Mouse (Mus musculus): ENCODE measurements around the gene Xk. TPM values are rescaled to one million over a fixed set of nuclear protein-coding genes. Genes with fewer than 3 reads are reported as not detected.
A peak's percentile ranks its signal among the peaks of the same experiment; 100 is the strongest.
"Not testable (repeated sequence)": the region's sequence is repeated elsewhere in the genome, so short reads cannot be mapped to it uniquely, and the experiment has no call there.

Xk gene
- polyA plus RNA-seq, 2 experiments: 18.2 to 21.6 TPM

- DNase-seq (ENCODE audit: low read depth in 3 of 3, low spot score in 3 of 3) (peak; percentile 30 to 45 (median 32)), ATAC-seq (ENCODE audit: insufficient read depth) (peak; percentile 13; the same call in 1 of the 2 replicates)
- H3K9me3 ChIP-seq (ENCODE audit: control insufficient read depth, low read length): no peaks in the 10 kb centered on the region
- H3K4me1 ChIP-seq (replicated peaks; ENCODE audit: control insufficient read depth in 2 of 2, insufficient read depth in 2 of 2, low read length in 1 of 2): peaks cover 12 to 17% of the 10 kb centered on the region in 2 experiments
- H3K36me3 ChIP-seq (replicated peaks; ENCODE audit: control insufficient read depth, insufficient read depth, low read depth): no peaks in the 10 kb centered on the region
- H3K9ac ChIP-seq (replicated peaks): no peak overlapping the region
- no peak overlapping the region for H3K4me3 ChIP-seq (ENCODE audit: insufficient read depth in 1 of 2, low read depth in 2 of 2, low read length in 2 of 2)
- 8% methylated on average over 1 of the region's 1 CpGs for WGBS (ENCODE audit: insufficient replicate concordance)
- TF ChIP-seq EP300 (IDR thresholded peaks at IDR 0.05; ENCODE audit: low read depth) (peak; percentile 60), CTCF (IDR thresholded peaks at IDR 0.05; ENCODE audit: low read depth) (no peak)
- no peaks in the 10 kb centered on the region for H3K27me3 ChIP-seq (ENCODE audit: control insufficient read depth, insufficient read depth, low read length)
- peak overlapping the region; percentile 36 for H3K4me2 ChIP-seq (ENCODE audit: low read depth)
- peak overlapping the region; percentile 45 for H3K27ac ChIP-seq
Observed at GRCm38 (mm10) chrX:9303455-9303854, 30.9 kb downstream of the Xk start.

GRCm38 (mm10) chrX:9316457-9316856 is 43.9 kb downstream of the Xk start:
- not testable (repeated sequence) for H3K36me3 ChIP-seq (replicated peaks; ENCODE audit: control insufficient read depth, insufficient read depth, low read depth); DNase-seq (ENCODE audit: low read depth in 3 of 3, low spot score in 3 of 3); H3K4me2 ChIP-seq (ENCODE audit: low read depth); H3K27ac ChIP-seq; H3K4me1 ChIP-seq (replicated peaks; ENCODE audit: control insufficient read depth in 2 of 2, insufficient read depth in 2 of 2, low read length in 1 of 2); H3K9ac ChIP-seq (replicated peaks); H3K4me3 ChIP-seq (ENCODE audit: insufficient read depth in 1 of 2, low read depth in 2 of 2, low read length in 2 of 2); H3K27me3 ChIP-seq (ENCODE audit: control insufficient read depth, insufficient read depth, low read length); H3K9me3 ChIP-seq (ENCODE audit: control insufficient read depth, low read length)
- peak; percentile 77 for ATAC-seq (ENCODE audit: insufficient read depth)

- ATAC-seq (ENCODE audit: insufficient read depth); H3K36me3 ChIP-seq (replicated peaks; ENCODE audit: control insufficient read depth, insufficient read depth, low read depth); H3K27ac ChIP-seq; H3K27me3 ChIP-seq (ENCODE audit: control insufficient read depth, insufficient read depth, low read length); H3K9me3 ChIP-seq (ENCODE audit: control insufficient read depth, low read length); DNase-seq (ENCODE audit: low read depth in 3 of 3, low spot score in 3 of 3); H3K4me2 ChIP-seq (ENCODE audit: low read depth); H3K4me3 ChIP-seq (ENCODE audit: insufficient read depth in 1 of 2, low read depth in 2 of 2, low read length in 2 of 2); H3K9ac ChIP-seq (replicated peaks); H3K4me1 ChIP-seq (replicated peaks; ENCODE audit: control insufficient read depth in 2 of 2, insufficient read depth in 2 of 2, low read length in 1 of 2): not testable (repeated sequence)
- WGBS (ENCODE audit: insufficient replicate concordance): 85% methylated on average over 18 of the region's 26 CpGs
Observed at GRCm38 (mm10) chrX:9327954-9328353, 55.4 kb downstream of the Xk start.

- 75% methylated on average over 12 of the region's 12 CpGs for WGBS (ENCODE audit: insufficient replicate concordance)
- DNase-seq (ENCODE audit: low read depth in 3 of 3, low spot score in 3 of 3): peak in 1 of 3 experiments; percentile 2
- not testable (repeated sequence) for ATAC-seq (ENCODE audit: insufficient read depth); H3K36me3 ChIP-seq (replicated peaks; ENCODE audit: control insufficient read depth, insufficient read depth, low read depth); H3K9ac ChIP-seq (replicated peaks); H3K4me2 ChIP-seq (ENCODE audit: low read depth); H3K27me3 ChIP-seq (ENCODE audit: control insufficient read depth, insufficient read depth, low read length); H3K4me1 ChIP-seq (replicated peaks; ENCODE audit: control insufficient read depth in 2 of 2, insufficient read depth in 2 of 2, low read length in 1 of 2); H3K9me3 ChIP-seq (ENCODE audit: control insufficient read depth, low read length); H3K27ac ChIP-seq
- peak overlapping the region; percentile 4 to 37; a peak in 1 of 4 replicates for H3K4me3 ChIP-seq (ENCODE audit: insufficient read depth in 1 of 2, low read depth in 2 of 2, low read length in 2 of 2)
Observed at GRCm38 (mm10) chrX:9332366-9332962, 59.9 kb downstream of the Xk start.

- H3K27me3 ChIP-seq (ENCODE audit: control insufficient read depth, insufficient read depth, low read length); H3K4me2 ChIP-seq (ENCODE audit: low read depth); H3K4me3 ChIP-seq (ENCODE audit: insufficient read depth in 1 of 2, low read depth in 2 of 2, low read length in 2 of 2); DNase-seq (ENCODE audit: low read depth in 3 of 3, low spot score in 3 of 3); H3K36me3 ChIP-seq (replicated peaks; ENCODE audit: control insufficient read depth, insufficient read depth, low read depth); H3K27ac ChIP-seq; H3K4me1 ChIP-seq (replicated peaks; ENCODE audit: control insufficient read depth in 2 of 2, insufficient read depth in 2 of 2, low read length in 1 of 2); ATAC-seq (ENCODE audit: insufficient read depth); H3K9me3 ChIP-seq (ENCODE audit: control insufficient read depth, low read length); H3K9ac ChIP-seq (replicated peaks): not testable (repeated sequence)
- 15% methylated on average over 1 of the region's 2 CpGs for WGBS (ENCODE audit: insufficient replicate concordance)
- peak; percentile 55 for TF ChIP-seq CTCF (IDR thresholded peaks at IDR 0.05; ENCODE audit: low read depth)
Observed at GRCm38 (mm10) chrX:9333035-9333434, 60.5 kb downstream of the Xk start.

- H3K4me3 ChIP-seq (ENCODE audit: insufficient read depth in 1 of 2, low read depth in 2 of 2, low read length in 2 of 2); H3K36me3 ChIP-seq (replicated peaks; ENCODE audit: control insufficient read depth, insufficient read depth, low read depth); H3K4me2 ChIP-seq (ENCODE audit: low read depth); H3K9me3 ChIP-seq (ENCODE audit: control insufficient read depth, low read length); DNase-seq (ENCODE audit: low read depth in 3 of 3, low spot score in 3 of 3); H3K27me3 ChIP-seq (ENCODE audit: control insufficient read depth, insufficient read depth, low read length); H3K27ac ChIP-seq; ATAC-seq (ENCODE audit: insufficient read depth); H3K4me1 ChIP-seq (replicated peaks; ENCODE audit: control insufficient read depth in 2 of 2, insufficient read depth in 2 of 2, low read length in 1 of 2); H3K9ac ChIP-seq (replicated peaks): not testable (repeated sequence)
- 78% methylated on average over 1 of the region's 1 CpGs for WGBS (ENCODE audit: insufficient replicate concordance)
Observed at GRCm38 (mm10) chrX:9334996-9335395, 62.4 kb downstream of the Xk start.

GRCm38 (mm10) chrX:9350327-9350726 is 77.8 kb downstream of the Xk start, which contains the start of gene H2al1k:
Gene H2al1k, plus strand, starts transcription at chrX:9350627.
- not testable (repeated sequence) for H3K4me1 ChIP-seq (replicated peaks; ENCODE audit: control insufficient read depth in 2 of 2, insufficient read depth in 2 of 2, low read length in 1 of 2); ATAC-seq (ENCODE audit: insufficient read depth); H3K27ac ChIP-seq; H3K9me3 ChIP-seq (ENCODE audit: control insufficient read depth, low read length); H3K27me3 ChIP-seq (ENCODE audit: control insufficient read depth, insufficient read depth, low read length); H3K36me3 ChIP-seq (replicated peaks; ENCODE audit: control insufficient read depth, insufficient read depth, low read depth); DNase-seq (ENCODE audit: low read depth in 3 of 3, low spot score in 3 of 3); H3K4me2 ChIP-seq (ENCODE audit: low read depth); H3K9ac ChIP-seq (replicated peaks); H3K4me3 ChIP-seq (ENCODE audit: insufficient read depth in 1 of 2, low read depth in 2 of 2, low read length in 2 of 2)
- no CpG with 5 or more reads among the region's 2 CpGs for WGBS (ENCODE audit: insufficient replicate concordance)

All from liver, embryonic 14.5 days (tissue).